Mouse (Mus musculus): ENCODE results near the gene Mtrr.

The Mtrr gene

DNA sequence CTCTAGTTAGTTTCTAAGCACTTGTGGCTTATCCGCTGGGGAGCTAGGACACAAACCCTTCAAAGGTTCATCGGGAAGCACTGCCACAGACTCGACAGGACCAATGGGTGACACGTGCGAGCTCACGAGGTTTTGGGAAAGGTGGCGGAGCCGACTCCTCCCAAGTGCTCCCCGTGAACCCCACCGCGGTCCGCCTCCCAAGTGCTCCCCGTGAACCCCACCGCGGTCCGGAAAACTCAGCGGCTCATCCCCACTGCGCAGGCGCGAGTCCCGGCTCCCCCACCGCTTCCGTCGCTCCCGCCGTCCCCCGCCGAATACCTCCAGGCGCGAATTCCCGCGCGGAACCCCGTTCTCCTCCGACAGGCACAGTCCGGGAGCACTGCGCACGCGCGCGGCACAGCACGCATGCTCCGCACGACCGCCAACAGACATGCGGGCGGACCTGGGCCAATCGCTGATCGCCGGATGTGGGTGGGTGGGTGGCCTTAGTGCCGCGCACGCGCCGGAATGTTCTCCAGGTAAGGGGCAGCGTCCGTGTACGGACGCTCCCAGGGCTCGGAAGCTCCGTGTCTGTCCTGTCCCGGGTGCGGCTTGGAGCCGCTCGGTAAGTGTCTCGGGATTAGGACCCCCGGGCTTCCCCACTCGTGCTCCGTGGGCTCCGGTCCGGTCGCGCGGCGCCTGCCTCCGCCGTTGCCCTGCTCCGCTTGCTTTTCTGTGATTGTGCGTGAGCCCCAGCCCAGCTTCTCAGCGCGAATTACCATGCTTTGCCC is at the start of gene Mtrr, which contains the start of gene Fastkd3:
TSS of gene Mtrr (minus strand) at position 403 of the 770 bp plus-strand sequence.
TSS of gene Fastkd3 (plus strand) at position 488 of the 770 bp plus-strand sequence.
- DNase-seq: peak; percentile 99 to 100

DNA sequence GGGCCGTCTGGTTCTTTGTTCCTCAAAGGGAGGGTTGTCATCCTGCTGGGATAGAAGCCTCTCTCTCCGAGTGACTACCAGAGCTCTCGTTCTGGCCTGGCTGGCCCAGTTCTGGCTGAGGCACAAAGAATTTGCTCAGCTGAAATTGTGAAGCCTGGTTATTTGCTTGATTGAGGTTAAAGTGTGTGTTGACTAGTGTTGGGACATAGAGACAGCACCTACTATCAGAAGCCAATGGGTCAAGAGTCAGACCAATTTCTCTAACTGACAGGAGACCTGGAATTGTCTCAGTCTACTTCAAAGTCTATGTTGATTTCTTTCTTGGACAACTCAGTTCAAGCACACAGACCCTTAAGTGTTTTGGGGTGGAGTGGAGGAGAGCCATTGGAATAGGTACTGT is 45.1 kb upstream of the Mtrr start:
- no peak for DNase-seq

DNA sequence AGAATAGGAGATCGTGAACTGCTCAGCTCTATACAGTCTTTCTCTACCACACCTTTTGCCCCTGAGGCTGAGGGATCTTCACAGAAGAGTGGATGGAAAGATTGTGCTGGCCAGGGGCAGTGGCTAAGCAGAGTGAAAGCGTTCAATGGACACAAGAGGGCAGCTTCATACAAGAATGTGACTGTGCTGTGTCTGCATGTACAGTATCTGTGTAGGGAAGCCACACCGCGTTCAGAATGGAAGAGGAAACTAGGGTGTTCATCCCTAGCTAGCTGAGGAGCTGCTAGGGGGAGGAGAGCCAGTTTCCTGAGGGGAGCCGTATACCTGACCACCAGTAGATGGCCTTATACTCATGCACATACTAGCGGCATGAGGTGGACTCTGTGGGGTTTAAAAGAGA is 40.8 kb upstream of the Mtrr start:
- no peak for DNase-seq

DNA sequence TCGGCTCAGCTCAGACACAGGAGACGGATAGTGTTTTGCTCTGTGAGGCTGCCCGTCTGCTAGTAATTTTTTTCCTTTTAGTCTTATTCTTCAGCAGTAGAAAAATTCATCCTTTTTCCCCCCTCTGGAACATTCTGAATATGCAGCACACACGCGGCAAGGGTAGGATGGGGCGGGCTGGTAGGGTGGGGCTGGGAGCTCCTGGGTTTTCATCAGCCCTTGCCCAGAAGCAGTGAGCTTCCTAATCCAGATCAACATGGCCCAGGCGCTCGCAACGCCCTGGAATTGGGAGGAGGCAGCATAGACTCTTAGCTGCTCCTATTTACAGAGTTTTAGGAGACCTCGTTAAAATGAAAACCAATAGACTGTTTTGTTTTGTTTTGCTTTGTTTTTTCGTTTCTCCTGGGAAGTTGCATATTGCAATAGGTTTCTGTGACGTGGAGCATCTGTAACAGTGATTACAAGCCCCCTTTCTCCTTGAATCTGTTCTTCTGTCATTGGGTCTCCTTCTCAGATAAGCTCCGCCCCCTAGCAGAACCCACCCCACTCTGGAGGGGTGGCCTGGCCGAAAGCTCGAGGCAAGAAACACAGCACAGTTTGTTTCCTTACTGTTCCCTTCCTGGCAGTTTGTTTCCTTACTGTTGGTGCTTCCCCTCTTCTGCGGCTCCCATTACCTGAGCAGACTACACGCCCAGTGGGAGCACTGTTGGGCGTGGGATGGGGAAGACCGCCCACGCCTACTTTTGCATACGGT is 25.9 kb upstream of the Mtrr start:
- no peak for DNase-seq

DNA sequence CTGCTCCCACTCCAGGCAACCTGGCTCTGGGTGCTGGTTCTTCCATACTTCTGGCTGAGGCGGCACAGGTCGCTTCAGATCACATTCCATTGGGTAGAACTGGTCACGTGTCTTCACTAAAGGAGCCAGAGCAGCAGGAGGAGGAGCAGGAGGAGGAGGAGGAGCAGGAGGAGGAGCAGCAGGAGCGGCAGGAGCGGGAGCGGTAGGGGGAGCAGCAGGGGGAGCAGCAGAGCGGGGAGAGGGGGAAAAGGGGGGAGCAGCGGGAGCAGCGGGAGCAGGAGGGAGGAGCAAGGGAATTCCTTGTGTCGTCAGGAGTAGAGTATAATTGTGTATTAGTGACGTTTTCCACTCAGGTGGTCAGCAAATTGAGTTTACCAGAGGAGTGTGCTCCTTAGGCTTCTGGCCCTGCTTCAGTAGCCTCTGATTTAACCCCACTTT is 23.8 kb upstream of the Mtrr start:
- DNase-seq: peak; percentile 64 to 69

DNA sequence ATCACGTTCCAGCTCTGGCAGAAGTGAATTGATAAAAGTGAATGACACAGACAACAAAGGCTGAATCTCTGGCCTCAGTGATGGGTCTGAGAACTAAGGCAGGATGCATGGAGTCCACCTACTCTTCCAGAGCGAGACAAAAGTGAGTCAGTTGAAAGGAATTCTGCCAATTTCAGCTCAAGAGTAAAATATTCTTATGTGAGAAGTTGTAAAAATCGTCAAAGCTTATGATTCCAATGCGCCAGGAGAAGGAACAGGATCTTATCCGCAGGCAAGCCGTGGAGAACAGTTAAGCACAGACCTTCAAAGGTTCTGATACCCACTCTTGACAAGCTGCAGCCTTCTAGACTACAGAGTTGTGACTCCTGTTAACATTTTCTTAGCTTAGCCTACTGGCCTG is 21.1 kb upstream of the Mtrr start:
- DNase-seq: no peak

DNA sequence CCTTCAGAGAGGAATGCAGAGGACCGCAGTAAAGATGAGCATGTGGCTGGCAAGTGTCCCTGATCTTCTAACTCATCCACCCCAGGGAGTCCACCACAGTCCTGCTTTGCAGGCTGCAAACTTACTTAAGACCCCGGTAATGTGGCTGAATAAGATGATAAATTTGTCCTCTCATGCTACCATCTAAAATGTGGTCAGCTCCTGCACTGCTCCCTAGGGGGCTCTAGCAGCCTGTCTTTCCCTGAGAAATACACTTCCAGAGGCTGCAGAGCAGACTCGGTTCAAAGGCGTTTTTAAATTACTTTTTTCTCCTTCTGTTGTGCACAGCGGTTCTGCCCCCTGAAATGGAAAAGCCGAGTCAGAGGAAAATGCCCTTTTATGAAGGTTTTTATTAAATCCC is 19.2 kb upstream of the Mtrr start:
- DNase-seq: peak; percentile 15 to 49

DNA sequence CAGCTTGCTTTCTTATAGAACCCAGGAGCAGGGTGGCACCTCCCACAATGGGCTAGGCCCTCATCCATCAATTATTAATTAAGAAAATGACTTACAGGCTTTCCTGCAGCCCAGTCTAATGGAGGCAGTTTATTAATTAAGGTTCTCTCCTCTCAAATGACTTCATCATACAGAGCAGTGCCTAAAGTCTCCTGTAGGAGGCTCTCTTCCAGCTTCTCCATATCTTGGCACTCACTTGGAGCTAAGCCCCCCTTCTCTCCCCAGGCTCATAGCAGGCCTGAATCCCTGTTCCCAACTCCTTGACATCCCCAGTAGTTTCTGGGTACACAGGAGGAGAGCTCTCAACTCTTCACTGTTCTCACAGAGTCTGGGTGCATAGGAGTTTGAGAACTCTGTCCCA is 17.0 kb upstream of the Mtrr start:
- no peak for DNase-seq

DNA sequence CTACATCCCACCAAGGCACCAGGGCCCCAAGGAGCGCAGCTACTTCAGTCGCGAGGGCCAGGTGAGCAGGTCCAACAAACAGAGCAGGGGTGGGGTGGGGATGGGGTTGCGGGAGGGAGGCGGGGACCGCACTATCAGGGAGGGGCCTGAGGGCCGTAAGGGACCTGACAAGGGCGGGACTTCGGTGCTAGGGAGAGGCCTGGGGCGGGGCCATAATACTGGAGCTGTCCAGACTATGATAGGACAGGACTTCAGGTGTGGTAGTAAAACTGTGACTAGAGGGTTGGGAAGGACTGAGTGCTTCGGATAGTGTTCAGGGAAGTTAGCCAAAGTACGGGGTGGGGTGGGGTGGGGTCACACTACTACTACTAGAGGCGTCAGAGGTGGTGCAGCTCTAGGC is 15.7 kb upstream of the Mtrr start:
- peak; percentile 11 to 38 for DNase-seq

DNA sequence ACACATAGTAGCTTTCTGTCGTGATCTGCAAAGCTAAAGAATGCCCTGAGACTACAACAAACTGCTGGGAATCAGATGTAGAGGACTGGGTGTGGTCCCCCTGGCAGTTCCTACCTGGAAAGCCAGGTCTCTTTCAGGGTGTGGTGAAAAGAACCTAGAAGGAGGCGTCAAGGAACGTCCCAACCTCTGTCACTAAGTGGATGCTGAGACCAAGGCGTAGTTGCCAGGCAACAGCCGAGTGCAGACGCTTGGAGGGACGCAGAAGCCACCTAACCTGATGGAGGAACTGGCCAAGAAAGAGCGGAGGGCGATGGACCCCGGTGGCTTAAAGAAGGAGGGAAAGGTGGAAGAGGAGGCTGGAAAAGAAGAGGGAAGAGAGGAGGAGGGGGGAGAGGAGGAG is 15.2 kb upstream of the Mtrr start, which contains the start of gene 1700001L19Rik:
TSS of gene 1700001L19Rik (plus strand) at position 223 of the 400 bp plus-strand sequence.
- no peak for DNase-seq

DNA sequence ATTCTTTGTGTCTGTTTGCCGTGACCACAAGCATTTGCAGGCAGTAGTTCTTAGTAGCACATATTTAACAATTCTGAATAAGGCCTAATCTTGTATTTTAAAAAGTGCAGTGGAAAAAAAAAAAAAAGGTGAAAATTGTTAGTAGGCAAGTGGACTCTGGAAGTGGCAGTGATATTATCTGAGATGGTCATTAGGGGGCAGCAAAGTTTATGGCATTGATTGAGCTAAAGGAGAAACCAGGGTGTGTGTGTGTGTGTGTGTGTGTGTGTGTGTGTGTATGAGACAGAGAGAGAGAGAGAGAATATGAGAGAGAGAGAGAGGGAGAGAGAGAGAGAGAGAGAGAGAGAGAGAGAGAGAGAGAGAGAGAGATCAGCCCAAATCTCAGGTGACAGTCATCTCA is 11.8 kb upstream of the Mtrr start:
- peak; percentile 26 to 34 for DNase-seq

DNA sequence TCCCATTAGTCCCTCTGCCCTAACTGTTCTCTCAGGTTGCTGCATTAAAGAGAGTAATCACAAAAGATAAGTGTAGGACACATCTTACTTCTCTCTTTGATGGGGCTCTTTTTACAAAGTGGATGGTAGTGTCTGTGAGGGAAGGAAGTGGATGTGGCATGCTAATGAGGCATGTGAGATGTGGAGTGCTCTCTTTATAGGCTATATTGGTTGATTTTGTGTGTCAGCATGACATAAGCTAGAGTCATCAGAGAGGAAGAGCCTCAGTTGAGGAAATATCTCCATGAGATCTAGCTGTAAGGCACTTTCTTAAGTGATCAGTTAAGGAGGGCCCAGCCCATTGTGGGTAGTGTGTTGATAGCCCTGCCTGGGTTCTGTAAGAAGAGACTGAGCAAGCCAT is 6.4 kb upstream of the Mtrr start:
- no peak for DNase-seq

DNA sequence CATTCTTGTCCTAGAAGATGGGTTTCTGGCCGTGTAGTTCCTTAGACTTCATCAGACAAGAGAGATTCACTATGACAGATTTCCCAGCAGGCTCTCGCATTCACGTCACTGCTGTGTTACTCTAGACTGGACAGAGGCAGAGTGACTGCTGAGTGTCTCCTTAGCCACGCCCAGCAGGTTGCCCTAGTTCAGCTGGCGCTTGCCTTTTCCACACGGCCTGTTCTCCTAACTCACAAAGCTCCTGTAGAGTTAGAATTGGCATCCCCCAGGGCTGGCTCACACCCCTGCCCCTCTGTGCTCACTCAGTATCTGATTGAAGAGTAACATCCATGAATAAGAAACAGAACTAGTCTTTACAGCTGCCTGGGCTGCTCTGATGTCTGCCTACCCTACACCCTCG is 3.5 kb upstream of the Mtrr start:
- DNase-seq: no peak

DNA sequence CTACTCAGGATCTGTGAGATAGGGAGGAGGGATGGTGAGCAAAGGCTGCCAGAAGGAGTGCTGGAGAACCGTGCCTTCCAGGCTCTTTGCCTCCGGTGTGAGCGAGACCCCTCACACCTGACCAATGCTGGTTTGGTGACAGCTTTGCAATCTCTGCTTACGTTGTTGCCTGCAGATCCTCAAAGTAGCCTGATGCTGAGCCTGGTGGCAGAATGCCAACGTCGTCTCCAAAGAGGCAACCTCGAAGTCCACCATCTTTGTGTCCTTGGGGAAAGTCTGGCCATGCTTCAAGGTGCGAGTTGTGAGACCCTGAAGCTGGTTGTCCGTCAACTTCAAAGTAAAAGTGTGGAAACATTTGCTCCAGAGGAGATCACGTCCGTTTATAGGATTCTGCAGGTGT is 2.0 kb upstream of the Mtrr start:
- no peak for DNase-seq

DNA sequence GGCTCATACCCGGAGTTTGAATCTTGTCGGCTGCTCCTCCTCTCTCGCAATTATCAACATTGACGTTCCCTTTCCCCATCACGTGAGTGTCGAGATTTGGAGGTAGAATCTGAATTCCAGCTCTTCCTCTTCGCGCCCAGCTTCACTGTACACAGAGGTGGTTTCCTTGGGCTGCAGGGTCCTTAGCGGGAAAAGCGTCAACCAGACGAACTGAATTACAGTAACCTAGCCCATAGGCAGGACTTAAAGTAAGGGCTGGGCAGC is 500 bp upstream of the Mtrr start:
- DNase-seq: peak in 1 of 2 experiments; percentile 4

DNA sequence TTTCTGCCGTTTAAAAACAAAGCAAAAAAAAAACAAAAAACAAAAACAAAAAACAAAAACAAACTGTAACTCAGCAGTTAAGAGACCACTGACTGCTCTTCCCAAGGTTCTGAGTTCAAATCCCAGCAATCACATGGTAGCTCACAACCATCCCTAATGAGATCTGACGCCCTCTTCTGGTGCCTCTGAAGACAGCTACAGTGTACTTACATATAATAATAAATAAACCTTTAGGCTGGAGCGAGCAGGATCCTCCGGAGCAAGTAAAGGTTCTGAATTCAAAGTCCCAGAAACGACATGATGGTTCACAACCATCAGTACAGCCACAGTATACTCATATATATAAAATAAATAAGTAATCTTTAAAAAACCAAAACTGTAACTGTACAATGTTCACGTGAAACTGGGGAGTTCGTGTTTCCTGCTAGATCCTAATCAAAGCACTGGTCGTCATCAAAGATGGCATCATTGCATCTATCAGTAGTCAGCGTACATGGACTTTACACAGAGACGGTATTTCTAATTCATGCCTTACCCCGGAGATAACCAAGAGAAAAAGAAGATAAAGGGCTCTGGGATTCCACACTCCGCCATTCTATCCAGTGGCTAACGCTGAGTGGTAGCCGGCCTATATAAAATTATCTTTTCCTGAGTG is 736 bp downstream of the Mtrr start:
- DNase-seq: no peak

DNA sequence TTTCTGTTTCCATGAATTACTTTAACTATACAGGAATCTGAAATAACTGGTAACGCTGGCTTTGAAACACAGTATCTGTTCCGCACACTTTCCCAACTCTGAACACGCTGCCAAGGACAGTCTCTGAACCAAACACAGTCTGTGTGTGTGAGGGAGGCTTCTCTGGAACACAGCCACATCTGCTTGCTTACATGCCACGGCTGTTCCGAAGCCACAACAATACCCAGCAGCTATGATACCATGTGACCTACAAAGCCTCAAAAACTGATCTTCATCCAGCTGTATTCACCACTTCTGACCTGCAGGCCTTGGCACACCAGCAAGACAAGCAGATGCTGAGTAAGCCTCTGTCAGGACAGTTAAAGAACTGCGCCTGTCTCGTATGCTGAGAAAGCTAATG is 4.0 kb downstream of the Mtrr start:
- no peak for DNase-seq

DNA sequence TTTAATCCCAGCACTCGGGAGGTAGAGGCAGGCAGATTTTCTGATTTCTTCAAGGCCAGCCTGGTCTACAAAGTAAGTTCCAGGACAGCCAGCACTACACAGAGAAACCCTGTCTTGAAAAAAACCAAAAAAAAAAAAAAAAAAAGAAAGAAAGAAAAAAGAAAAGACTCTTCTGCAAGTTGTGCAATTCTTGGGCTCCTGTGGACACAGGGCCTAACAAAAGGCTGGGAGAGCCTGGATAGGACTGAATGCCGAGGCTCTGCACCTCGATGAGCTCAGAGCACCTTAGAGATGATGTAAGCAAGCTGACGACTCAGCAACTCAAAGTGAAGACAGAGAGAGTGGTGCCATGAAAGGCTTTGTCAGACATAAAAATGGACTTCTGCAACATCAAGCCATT is 7.6 kb downstream of the Mtrr start:
- DNase-seq: no peak

DNA sequence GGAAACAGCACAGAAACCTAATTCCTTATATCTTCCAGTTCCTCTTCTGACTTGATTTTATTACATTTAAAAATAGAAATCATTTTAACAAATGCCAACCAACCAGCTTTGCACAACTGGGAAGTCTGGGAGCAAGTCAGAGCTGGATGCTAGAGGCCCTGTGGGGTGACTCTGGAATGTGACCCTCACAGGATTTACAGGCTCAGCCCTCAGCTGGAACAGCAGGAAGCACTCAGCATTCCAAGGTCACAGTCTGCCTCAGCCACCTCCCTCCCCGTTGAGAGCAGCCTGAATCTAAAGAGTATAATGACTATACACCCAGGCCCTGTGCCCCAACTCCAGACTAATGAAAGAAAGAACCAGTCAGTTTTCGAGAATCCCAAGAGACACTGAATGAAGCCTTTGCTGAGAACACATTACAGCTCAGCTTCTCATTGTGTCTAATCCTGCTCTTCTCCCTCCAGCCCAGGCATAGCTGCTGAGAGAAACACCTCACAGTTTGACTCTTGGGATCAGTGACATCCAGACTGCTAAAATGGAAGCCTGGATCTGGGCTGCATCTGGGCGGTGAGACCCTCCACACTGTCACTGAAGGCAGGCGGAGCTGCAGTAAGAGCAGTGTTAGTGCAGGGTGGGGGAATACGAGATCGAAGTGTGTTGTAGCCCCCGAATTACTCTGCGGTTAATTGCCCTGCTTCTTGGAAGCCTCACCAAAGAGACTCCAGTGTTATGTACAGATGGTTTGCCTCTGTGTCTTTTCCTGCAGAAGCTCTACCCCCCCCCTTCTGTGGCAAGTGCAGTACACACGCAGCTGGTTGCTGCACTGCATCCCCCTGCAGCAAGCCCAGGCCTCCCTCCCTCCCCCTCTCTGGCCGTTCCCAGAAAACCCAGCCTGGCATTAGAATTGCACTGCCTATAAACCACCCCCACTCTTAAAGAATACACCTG is 8.7 kb downstream of the Mtrr start:
- DNase-seq: peak; percentile 62 to 68

DNA sequence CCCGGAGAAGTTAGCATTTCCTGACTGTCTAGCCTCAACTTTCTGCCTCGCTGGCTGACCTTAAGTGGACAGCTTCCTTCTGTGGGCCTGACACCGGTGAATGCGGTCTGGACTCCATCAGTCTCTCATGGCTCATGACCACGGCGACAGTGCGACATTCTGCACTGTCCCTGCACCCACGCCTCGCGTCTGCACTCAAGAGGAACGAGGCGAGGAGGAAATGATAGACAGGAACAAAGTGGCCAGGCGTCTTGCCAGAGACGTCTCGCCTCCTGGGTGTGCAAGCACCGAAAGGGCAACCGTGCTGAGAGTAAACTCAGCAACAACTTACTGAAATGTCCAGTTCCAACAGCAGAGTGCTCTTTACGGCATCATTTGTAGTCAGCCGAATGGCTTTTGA is 9.7 kb downstream of the Mtrr start:
- peak; percentile 8 to 25 for DNase-seq

DNA sequence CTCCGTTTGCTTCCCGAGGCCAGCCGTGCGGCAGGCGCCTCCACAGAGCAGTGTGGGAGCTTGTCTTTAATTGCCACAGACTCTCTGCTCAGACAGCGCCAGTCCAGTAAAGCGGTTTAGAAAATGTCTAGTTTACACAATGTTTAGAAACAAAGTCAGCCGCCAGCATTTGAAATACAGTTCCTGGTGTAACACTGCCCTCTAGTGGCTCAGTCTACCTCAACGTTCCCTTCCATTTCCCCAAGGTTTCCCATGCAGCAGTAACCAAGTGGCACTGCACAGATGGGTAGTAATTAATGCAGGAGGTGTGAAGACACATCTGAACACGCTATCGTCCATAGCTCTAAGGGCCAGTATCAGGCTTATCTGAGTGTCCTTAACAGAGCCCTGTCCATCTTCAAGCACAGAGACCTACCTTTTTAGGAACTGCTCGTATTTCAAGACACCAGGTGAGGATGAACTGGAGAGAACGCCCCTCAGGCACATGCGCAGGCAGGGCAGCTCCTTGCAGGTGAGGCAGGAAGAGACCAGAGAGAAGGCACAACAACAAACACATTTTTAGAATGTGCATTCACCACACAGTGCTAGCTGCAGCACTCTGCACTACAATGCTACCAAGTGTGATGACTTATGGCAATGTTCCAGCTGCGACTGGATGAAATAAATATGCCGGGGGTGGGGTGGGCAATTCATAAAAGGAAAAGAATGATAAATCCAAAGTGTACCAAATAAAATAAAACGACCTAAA is 12.2 kb downstream of the Mtrr start:
- peak; percentile 52 to 76 for DNase-seq

DNA sequence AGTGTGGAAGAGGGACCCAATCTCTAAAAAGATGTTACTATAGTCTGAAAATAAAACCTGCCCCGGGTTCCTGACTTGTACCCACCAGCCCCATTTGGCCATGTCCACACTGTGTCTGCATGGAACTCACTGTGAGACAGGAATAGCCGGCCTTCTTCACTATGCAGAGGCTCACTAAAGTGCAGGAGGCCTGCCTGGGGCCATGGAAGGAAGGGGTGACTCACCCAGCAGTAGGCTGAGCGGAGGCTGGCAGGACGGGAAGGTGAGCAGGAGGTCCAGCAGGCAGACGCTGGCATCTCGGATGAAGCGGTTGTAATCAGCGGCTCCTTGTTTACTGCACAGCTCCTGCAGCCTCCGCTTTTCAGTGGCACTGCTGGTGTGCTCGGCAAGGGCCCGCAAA is 13.4 kb downstream of the Mtrr start:
- DNase-seq: no peak
